Mouse (Mus musculus) liver, embryonic 13.5 days (tissue): ENCODE measurements around the gene Adrb1. TPM values are rescaled to one million over a fixed set of nuclear protein-coding genes. Genes with fewer than 3 reads are reported as not detected.
A peak's percentile ranks its signal among the peaks of the same experiment; 100 is the strongest.

Source experiments
- ATAC-seq: fragments of 200-750 bp; cut with Nextera tagmentation; 2 replicates; pipeline ENCODE4 v1.8.0; 2017; ENCODE audit warnings: low read depth, mild to moderate bottlenecking, moderate number of reproducible peaks, moderate library complexity
- DNase-seq: peaks from one replicate; pipeline ENCODE4 v3.0.0; 2022
- H3K27ac ChIP-seq: fragments of 300-500 bp; sonication (generic); 2 replicates; pipeline ENCODE4 v1.5.1; 2015; ENCODE audit warnings: moderate library complexity, mild to moderate bottlenecking, inconsistent platforms
- H3K27me3 ChIP-seq: fragments of 300-500 bp; sonication (generic); 2 replicates; pipeline ENCODE4 v1.6.1; 2015; ENCODE audit warnings: mild to moderate bottlenecking, inconsistent platforms
- H3K36me3 ChIP-seq: fragments of 300-500 bp; sonication (generic); 2 replicates; pipeline ENCODE4 v1.6.1; 2015; ENCODE audit warnings: mild to moderate bottlenecking, inconsistent platforms
- H3K4me1 ChIP-seq: fragments of 300-500 bp; sonication (generic); replicated peaks from 2 replicates; pipeline ENCODE4 v1.6.1; 2015; ENCODE audit warnings: inconsistent platforms
- H3K4me2 ChIP-seq: fragments of 300-500 bp; sonication (generic); 2 replicates; pipeline ENCODE4 v1.6.1; 2015; ENCODE audit warnings: inconsistent platforms, mild to moderate bottlenecking, moderate library complexity
- H3K4me3 ChIP-seq: fragments of 300-500 bp; sonication (generic); replicated peaks from 2 replicates; pipeline ENCODE4 v1.5.1; 2015; ENCODE audit warnings: mild to moderate bottlenecking, inconsistent platforms
- H3K9ac ChIP-seq: fragments of 300-500 bp; sonication (generic); 2 replicates; pipeline ENCODE4 v1.6.1; 2015; ENCODE audit warnings: mild to moderate bottlenecking, inconsistent platforms
- H3K9me3 ChIP-seq: fragments of 300-500 bp; sonication (generic); replicated peaks from 2 replicates; pipeline ENCODE4 v1.6.1; 2016; ENCODE audit warnings: inconsistent platforms
- WGBS: fragments of 180-500 bp; shearing (Covaris S2); methylation state at CpG from one replicate; pipeline ENCODE4 v1.1.7; 2015; ENCODE audit not compliant: insufficient replicate concordance; 5-methylcytosine and 5-hydroxymethylcytosine counted together
- polyA plus RNA-seq: library from polyadenylated mRNA; unstranded; fragments of >200 nt; fragmentation: Nextera tagmentation; extraction: Ambion mirVana; gene quantifications from 2 replicates; pipeline ENCODE4 v1.2.1, GENCODE M21; 2015

Adrb1 gene
- 0.09 and 0.13 TPM in 2 replicates for polyA plus RNA-seq

GRCm38 (mm10) chr19:56721387-56722211 is at the start of gene Adrb1:
Gene Adrb1 (plus strand): TSS chr19:56722199.
- DNase-seq, result no peak
- ATAC-seq, result peak; percentile 40
- H3K4me3 ChIP-seq, result peak within 1 kb of the TSS; percentile 51
- H3K36me3 ChIP-seq, result no peaks in the 10 kb centered on the region
- no peak within 1 kb of the TSS for H3K27ac ChIP-seq
- no peak within 1 kb of the TSS for H3K9ac ChIP-seq
- WGBS, result 1% methylated on average over 49 of the region's 63 CpGs
- peak within 1 kb of the TSS; percentile 65 for H3K4me2 ChIP-seq
- H3K4me1 ChIP-seq, result peaks cover 11% of the 10 kb centered on the region
- peaks cover 90% of the 10 kb centered on the region for H3K27me3 ChIP-seq
- H3K9me3 ChIP-seq, result no peaks in the 10 kb centered on the region

GRCm38 (mm10) chr19:56675690-56676089 is 46.3 kb upstream of the Adrb1 start:
- DNase-seq, result no peak
- Histone ChIP-seq H3K4me3 (no peak overlapping the region), H3K27ac (no peak overlapping the region), H3K27me3 (no peaks in the 10 kb centered on the region), H3K4me1 (no peaks in the 10 kb centered on the region; the same call in 1 of the 2 replicates), H3K9me3 (no peaks in the 10 kb centered on the region), H3K36me3 (no peaks in the 10 kb centered on the region), H3K9ac (no peak overlapping the region), H3K4me2 (no peak overlapping the region)
- no peak for ATAC-seq
- 64% methylated on average over 5 of the region's 5 CpGs for WGBS

GRCm38 (mm10) chr19:56676506-56676905 is 45.5 kb upstream of the Adrb1 start:
- Histone ChIP-seq H3K36me3 (no peaks in the 10 kb centered on the region), H3K9ac (no peak overlapping the region), H3K27ac (no peak overlapping the region), H3K27me3 (no peaks in the 10 kb centered on the region), H3K4me2 (no peak overlapping the region), H3K4me1 (no peaks in the 10 kb centered on the region; the same call in 1 of the 2 replicates), H3K4me3 (no peak overlapping the region), H3K9me3 (no peaks in the 10 kb centered on the region)
- DNase-seq (no peak), ATAC-seq (no peak)
- WGBS, result 65% methylated on average over 4 of the region's 4 CpGs

- no peak overlapping the region for H3K4me3 ChIP-seq
- H3K9ac ChIP-seq, result no peak overlapping the region
- 50% methylated on average over 8 of the region's 8 CpGs for WGBS
- no peak overlapping the region for H3K27ac ChIP-seq
- DNase-seq (no peak), ATAC-seq (no peak)
- no peaks in the 10 kb centered on the region for H3K9me3 ChIP-seq
- H3K27me3 ChIP-seq, result no peaks in the 10 kb centered on the region
- no peaks in the 10 kb centered on the region for H3K36me3 ChIP-seq
- no peak overlapping the region for H3K4me2 ChIP-seq
- no peaks in the 10 kb centered on the region; the same call in 1 of the 2 replicates for H3K4me1 ChIP-seq
These were observed 44.4 kb upstream of the Adrb1 start for GRCm38 (mm10) chr19:56677611-56678010.

- Histone ChIP-seq H3K36me3 (no peaks in the 10 kb centered on the region), H3K4me1 (no peaks in the 10 kb centered on the region; the same call in 1 of the 2 replicates), H3K9me3 (no peaks in the 10 kb centered on the region), H3K4me3 (no peak overlapping the region), H3K4me2 (no peak overlapping the region), H3K27me3 (no peaks in the 10 kb centered on the region), H3K27ac (no peak overlapping the region), H3K9ac (no peak overlapping the region)
- no peak for ATAC-seq
- WGBS, result 68% methylated on average over 9 of the region's 9 CpGs
- no peak for DNase-seq
These were observed 43.5 kb upstream of the Adrb1 start for GRCm38 (mm10) chr19:56678516-56678915.

DNA sequence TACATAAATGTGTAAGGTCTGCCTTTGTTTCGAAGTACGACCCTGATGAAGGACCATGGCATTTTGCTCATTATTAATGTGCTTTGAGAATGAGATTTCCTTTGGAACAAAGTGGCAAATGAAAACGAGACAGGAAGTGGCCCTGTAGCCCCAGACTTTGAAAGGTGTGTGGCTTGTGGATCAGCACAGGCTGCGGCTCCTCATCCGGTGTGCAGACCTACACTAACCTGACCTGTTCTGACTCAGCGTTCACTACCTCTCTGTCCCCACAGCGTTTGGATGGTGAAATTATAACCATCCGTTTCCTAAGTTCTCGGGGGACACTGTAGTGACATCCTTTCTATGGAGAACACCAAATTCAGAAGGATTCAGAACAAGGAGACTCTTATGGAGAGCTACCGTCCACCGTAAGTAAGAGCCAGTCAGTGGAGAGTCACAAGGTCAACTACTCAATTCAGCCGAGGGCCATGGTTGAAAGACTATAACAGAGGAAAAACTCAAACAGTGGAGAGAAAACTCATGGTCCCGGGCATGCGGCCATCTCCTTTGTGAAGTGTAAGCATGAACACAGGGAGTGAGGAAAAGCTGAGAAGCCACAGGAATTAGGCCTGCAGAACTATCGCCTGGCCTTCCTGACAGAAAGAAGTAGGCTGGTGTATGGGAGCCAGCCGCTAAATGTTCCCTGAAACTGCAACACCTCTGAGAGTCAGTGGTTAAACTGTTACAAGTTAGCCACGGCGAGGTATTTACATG is 42.6 kb upstream of the Adrb1 start:
- no peaks in the 10 kb centered on the region for H3K27me3 ChIP-seq
- no peaks in the 10 kb centered on the region for H3K36me3 ChIP-seq
- H3K9me3 ChIP-seq, result no peaks in the 10 kb centered on the region
- ATAC-seq (no peak), DNase-seq (no peak)
- H3K4me3 ChIP-seq, result no peak overlapping the region
- H3K9ac ChIP-seq, result no peak overlapping the region
- no peak overlapping the region for H3K27ac ChIP-seq
- no peaks in the 10 kb centered on the region; the same call in 1 of the 2 replicates for H3K4me1 ChIP-seq
- WGBS, result 68% methylated on average over 18 of the region's 18 CpGs
- H3K4me2 ChIP-seq, result no peak overlapping the region

DNA sequence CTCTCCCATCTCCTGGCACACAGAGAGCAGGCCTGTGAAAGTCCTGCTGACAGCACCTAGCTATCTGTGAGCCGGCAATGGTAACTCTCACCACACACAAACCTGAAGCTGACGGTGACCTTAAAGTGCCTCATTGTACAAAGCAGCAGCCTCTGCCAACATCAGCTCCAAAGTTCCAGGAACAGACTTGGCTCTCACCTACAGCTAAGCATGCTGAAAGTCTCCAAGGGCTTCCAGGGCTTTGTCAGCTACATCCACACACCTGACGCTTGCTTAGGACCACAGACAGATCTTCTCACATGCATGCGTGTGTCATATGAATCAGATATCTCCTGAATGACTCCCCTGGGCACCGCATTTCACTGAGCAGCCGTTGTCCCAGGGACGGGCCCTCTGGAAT is 42.0 kb upstream of the Adrb1 start:
- no peak for DNase-seq

GRCm38 (mm10) chr19:56682297-56682696 is 39.7 kb upstream of the Adrb1 start:
- Histone ChIP-seq H3K9ac (no peak overlapping the region), H3K4me3 (no peak overlapping the region), H3K27me3 (no peaks in the 10 kb centered on the region), H3K27ac (no peak overlapping the region), H3K4me1 (no peaks in the 10 kb centered on the region; the same call in 1 of the 2 replicates), H3K4me2 (no peak overlapping the region), H3K36me3 (no peaks in the 10 kb centered on the region), H3K9me3 (no peaks in the 10 kb centered on the region)
- DNase-seq (no peak), ATAC-seq (no peak)
- WGBS, result 70% methylated on average over 7 of the region's 7 CpGs

More for the DNA sequence above, 42.0 kb upstream of the Adrb1 start:
- Histone ChIP-seq H3K9me3 (no peaks in the 10 kb centered on the region), H3K4me1 (no peaks in the 10 kb centered on the region; the same call in 1 of the 2 replicates), H3K9ac (no peak overlapping the region), H3K4me3 (no peak overlapping the region), H3K4me2 (no peak overlapping the region), H3K27ac (no peak overlapping the region), H3K27me3 (no peaks in the 10 kb centered on the region), H3K36me3 (no peaks in the 10 kb centered on the region)
- WGBS, result 61% methylated on average over 7 of the region's 7 CpGs
- no peak for ATAC-seq

DNA sequence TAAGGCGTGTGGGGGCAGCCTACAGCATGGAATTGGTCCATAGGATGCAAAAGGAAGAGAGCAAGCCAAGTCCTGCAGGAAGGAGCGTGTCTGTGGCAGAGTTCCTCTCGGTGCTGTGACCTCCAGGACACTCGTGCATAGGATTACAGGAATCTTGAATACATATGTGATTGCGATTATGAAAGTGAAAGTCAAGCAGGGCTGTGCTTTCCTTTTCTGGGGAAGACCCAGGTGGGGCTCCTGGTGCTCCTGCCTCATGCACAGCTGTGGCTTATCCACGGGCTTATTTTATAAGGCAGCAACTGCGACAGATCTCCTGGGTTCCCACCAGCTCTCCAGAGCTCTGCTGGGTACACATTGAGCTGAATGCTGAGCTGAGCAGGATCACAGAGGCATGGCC is 39.2 kb upstream of the Adrb1 start:
- no peaks in the 10 kb centered on the region for H3K27me3 ChIP-seq
- DNase-seq (no peak), ATAC-seq (no peak)
- 55% methylated on average over 7 of the region's 7 CpGs for WGBS
- no peak overlapping the region for H3K27ac ChIP-seq
- H3K4me2 ChIP-seq, result no peak overlapping the region
- H3K9me3 ChIP-seq, result no peaks in the 10 kb centered on the region
- H3K4me1 ChIP-seq, result no peaks in the 10 kb centered on the region
- no peak overlapping the region for H3K4me3 ChIP-seq
- no peaks in the 10 kb centered on the region for H3K36me3 ChIP-seq
- no peak overlapping the region for H3K9ac ChIP-seq

- WGBS, result 69% methylated on average over 7 of the region's 7 CpGs
- no peak for ATAC-seq
- Histone ChIP-seq H3K36me3 (no peaks in the 10 kb centered on the region), H3K9ac (no peak overlapping the region), H3K4me3 (no peak overlapping the region), H3K9me3 (no peaks in the 10 kb centered on the region), H3K4me1 (no peaks in the 10 kb centered on the region), H3K4me2 (no peak overlapping the region), H3K27me3 (no peaks in the 10 kb centered on the region), H3K27ac (no peak overlapping the region)
- no peak for DNase-seq
These were observed 36.5 kb upstream of the Adrb1 start for GRCm38 (mm10) chr19:56685515-56685914.

DNA sequence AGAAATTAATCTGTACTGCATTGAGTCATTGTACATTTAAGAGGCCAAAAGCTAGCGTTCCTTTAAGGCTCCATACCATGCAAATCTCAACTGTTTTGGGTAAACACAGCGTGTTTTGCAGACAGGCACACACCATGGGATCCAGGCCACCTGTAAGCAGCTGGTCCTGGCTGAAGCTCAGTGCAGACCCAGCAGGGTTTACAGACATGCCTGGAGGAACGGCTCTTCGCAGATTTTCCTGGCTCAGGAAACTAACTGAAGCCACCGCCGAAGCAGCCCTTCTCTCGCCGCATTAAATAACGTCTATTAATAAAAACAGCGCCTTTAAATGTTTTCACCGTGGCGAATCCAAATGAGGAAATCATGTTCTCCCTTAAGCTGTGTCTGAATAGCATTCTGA is 35.8 kb upstream of the Adrb1 start:
- DNase-seq (no peak), ATAC-seq (no peak)
- Histone ChIP-seq H3K9me3 (no peaks in the 10 kb centered on the region), H3K36me3 (no peaks in the 10 kb centered on the region), H3K27me3 (no peaks in the 10 kb centered on the region), H3K9ac (no peak overlapping the region), H3K4me2 (no peak overlapping the region), H3K4me1 (no peaks in the 10 kb centered on the region), H3K4me3 (no peak overlapping the region), H3K27ac (no peak overlapping the region)
- 74% methylated on average over 12 of the region's 12 CpGs for WGBS
